Mouse (Mus musculus): Measurements from ENCODE around the gene Dhrs7c.

Gene Dhrs7c

DNA sequence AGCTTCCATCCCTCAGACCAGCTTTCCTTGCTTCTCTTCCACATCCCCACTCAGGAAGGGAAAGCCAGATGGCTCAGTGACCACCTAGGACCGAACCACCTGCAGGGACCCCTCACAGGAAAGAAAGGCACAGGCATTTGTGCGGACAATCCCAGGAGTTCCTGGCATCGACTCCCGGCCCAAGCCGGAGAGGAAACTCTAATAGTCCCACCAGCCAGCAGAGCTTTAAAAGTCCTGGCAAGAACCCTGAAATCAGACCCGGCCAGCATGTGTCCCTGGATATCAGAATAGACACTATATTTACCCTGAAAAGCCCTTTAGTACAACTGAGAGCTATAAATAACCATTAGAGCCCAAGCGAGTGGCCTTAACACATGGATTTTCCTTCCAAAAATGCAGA lies at the start of gene Dhrs7c:
TSS of gene Dhrs7c (plus strand) at position 257 of the 400 bp plus-strand sequence.
- DNase-seq (ENCODE audit: low spot score): no peak

DNA sequence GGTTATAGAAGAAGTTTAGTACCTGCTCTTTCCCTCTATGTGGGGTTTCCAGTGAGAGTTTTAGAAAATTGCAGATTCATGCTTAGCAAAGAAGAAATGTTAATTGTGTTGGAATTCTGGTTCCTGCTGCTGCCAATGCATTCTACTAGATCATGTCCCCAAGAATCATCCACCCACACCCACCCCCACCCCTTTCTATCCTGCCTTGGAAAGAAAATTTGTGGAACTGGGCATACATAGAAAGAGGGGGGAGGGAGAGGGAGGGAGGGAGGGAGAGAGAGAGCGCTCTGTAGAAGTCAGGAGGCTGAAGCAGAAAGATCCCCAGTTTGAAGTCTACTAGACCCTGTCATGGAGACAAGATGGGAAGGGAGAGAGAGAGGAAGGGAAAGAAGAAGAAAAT lies 41.7 kb upstream of the Dhrs7c start:
- no peak for DNase-seq (ENCODE audit: low spot score)

DNA sequence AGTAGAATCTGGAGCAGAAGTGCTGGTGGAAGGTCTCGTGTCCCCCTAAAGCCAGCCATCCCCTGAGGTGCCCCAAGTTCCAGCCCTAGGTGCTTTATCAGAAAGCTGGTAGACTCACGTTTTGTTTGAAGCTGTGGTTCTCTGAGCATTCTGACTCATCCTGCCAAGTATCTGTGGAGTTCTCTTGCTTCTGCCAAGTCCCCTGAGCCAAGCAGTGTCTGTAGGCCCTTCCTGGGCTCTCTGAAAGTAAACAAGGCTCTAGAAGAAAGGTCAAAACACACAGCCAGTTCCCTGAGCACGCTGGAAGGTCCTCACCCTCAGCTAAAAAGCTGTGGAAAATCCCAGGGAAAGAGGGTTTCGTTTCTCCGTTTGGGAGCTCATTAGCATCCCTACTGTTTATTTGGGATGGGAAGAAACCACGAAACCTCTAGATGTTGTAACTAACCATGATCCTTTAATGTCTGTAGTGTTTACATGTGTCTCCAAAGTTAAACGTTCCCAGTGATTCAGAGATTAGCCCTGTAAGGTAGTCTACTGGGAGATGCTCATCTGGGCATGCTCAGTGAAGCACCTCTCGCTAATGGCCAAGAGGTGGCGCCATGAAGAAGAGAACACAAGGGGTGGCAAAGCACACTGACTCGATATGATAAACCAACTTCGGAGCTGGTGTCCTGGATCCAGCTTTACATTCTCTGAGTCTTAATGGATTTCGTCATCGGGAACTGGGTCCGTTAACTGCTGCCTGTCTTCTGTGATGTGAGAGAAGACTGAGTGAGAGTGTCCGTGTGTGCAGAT lies 40.4 kb upstream of the Dhrs7c start:
- no peak for DNase-seq (ENCODE audit: low spot score)

DNA sequence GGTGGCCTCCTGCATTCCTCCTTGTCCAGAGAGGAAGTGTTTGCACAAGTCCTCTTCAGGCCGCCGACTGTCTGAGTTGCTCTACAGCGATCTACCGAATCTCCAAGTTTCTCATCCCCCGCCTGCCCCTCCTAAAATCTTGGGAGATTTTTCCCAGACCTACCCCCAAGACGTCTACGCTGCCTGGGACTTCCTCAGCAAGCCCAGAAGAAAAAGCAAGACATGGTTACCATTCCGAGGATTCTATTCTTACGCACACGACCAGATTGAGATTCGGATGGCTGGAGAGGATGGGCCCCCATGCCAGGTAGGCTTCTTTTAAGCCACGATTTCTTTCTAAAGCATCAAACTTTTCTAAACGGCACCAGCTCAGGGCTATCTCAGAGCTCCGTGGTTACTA lies 26.9 kb upstream of the Dhrs7c start, which contains the start of gene Glp2r:
TSS of gene Glp2r (minus strand) at position 101 of the 400 bp plus-strand sequence.
- no peak for DNase-seq (ENCODE audit: low spot score)

DNA sequence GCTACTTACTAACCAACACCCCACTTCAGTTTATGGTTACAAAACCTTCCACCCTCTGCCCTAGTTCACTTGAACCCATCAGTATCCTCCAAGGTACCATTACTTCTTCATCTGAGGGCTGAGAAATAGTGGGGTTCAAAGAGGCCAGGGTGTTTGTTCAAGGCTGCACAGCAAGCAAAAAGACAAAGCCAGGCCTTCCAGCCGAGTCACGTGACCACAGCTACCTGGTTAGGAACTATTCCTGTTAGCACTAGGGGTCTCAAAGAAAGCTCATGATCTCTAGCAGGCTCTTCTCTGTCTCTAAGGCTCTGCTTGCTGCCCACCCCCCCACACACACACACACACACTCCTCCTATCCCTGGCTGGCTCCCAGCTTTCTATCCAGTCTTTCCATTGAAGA lies 26.3 kb upstream of the Dhrs7c start:
- DNase-seq (ENCODE audit: low spot score): no peak

DNA sequence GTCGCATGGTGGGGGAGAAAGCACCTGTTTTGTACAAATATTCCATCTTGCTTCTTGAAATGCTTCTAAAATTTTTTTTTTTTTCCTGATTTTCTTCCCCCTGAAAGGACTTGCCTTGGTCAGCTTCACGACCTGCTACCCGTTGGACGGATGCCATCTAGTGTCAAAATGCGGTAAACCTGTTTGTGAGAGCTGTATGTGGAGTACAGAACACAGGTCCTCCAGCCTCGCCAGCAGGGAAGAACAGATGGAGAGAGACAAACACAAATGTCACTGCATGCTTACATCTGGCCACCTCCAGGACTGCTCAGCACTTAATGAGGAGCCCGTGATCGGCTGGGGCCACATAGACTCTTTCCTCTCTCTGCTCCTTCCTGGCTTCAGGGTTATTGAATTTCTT lies 25.4 kb upstream of the Dhrs7c start:
- peak; percentile 39 for DNase-seq (ENCODE audit: low spot score)

DNA sequence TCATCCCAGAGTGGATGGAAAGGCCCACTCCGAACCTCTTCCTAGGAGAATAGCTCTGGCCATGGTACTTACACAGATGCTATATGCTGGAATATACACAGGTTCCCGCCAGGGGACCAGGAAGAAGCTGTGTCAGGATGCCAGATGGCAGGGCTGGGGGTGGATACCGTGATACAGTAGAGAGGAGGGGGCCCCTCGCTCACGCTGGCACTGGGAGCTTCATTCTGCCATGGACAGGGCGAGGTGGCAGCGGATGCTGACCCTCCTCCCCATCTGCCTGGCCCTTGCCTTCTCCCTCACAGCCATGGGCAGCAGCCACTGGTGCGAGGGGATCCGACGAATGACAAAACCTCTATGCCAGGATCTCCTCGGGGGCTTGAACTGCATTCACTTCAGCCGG lies 23.6 kb upstream of the Dhrs7c start, which contains the start of gene Gsg1l2:
TSS of gene Gsg1l2 (plus strand) at position 230 of the 400 bp plus-strand sequence.
- DNase-seq (ENCODE audit: low spot score): no peak

DNA sequence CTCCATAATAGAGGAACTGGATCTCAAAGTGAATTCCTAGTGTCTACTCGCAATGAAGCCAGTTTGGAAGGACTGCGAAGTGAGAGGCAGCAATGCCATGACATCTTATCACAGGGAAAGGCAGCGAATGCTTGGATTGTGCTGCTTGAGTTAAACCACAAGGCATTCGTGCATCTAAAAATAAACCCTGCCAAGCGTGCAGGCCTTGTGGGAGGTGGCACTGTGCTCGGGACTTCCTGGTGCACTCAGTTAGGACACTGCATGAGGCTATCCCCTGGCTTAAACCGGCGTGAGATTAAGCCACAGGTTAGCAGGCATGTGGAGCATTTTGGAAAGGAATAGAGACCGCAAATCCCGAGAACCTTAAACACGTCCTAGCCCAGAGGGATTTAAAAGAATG lies 7.8 kb upstream of the Dhrs7c start:
- DNase-seq (ENCODE audit: low spot score): no peak

DNA sequence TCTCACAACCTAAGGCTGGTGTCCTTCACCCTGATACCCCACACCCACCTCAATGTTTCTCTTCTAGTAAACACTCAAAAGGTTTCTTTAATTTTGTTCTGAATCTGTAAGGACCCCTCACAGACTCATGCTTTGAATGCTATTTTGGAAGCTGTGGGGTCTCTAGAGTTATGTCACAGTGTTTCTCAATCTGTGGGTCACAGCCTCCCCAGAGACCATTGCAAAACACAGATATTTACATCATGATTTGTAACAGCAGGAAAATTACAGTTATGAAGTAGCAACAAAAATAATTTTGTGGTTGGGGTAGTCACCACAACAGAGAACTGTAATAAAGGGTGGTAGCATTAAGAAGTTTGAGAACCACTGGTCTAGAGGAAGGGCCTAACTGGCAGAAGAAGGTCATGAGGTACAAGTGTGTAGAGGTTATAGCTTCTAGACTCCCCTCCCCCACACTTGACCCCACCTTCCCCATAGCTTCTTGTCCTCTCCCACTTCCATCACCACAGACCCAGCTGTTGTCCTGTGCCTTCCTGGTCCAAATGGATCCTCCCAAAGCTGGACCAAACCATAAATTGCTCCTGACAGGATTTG lies 2.2 kb downstream of the Dhrs7c start:
- no peak for DNase-seq (ENCODE audit: low spot score)

DNA sequence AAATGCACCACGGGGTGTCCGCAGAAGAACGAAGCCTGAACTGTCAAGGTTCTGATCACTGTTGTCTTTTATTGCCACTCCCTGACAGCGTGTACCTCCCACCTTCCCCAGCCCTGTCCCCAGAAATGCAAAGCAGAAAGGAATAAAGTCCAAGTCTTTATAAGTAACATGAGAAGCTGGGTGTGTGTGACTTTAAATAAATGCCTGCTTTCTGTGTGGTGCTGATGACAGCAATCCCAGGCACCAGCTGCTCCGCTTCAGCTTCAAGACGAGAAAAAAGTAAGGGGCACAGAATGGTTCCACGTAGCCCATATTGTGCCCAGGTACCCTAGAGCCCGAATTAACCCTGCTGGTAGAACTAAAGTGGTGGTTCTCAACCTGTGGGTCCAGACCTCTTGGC lies 3.2 kb downstream of the Dhrs7c start:
- no peak for DNase-seq (ENCODE audit: low spot score)

DNA sequence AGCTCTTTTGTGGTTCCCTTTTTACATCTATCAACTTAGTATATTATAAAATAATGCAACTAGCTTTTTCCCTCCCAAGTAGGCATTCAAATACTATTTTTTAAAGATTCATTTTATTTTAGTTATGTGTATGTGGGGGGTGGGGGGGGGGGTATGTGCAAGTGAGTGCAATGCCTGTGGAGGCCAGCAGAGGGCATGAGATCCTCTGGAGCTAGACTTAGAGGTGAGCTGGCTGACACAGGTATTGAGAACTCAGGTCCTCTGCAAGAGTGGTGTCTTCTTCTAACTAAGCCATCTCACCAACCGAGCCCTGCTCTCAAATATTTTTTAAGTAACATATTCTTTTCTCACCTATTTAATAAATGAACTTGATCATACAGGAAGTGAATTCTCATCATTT lies 7.6 kb downstream of the Dhrs7c start:
- DNase-seq (ENCODE audit: low spot score): no peak

DNA sequence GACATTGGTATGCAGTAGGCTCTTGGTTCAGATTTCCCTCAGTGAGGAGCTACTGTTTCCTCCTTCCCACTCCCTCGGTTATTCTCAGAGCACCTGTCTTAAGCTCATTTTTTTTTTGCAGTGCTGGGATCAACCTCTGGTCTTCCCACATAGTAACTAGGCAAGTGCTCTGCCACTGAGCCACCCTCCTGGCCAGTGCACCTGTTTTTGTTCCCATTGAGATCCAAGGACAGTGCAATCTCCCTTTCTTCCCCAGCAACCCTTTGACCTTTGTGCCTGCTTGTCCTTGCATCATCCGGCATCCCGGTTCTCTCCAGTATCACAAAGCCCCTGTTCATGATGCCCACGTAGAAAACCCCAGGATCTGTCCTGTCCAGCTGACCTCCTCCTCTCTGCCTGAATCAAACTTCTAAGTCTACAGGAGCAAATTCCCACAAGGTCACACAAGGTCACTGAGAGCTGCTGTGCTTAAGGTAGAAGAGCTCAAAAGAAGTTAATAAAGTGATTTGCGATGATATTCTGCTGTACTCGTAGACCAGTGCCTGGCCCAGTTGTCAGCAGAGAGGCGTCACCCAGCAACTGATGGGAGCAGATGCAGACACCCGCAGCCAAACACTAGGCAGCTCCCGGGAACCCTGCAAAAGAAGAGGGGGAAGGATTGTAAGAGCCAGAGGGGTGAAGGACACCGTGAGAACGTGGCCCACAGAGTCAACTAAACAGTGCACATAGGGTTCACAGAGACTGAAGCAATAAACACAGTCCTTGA lies 9.0 kb downstream of the Dhrs7c start:
- DNase-seq (ENCODE audit: low spot score): no peak

DNA sequence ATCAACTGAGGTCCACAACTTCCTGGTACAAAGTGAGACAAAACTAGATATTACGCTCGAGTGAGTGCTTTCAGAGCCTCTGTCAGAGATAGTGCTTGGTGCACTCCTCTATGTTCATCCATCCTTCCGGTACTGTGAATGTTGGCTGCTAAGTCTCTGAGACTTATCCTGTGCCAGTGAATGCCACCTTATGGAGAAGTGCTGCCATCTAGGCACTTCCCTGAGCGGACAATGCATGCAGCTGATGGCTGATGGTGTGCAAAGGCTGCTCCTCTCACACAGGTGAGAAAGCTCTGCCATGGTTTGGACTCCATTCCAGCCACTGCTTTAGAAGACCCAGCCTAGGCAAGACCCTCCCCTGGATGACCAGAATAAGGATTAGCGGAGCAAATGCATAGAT lies 10.1 kb downstream of the Dhrs7c start:
- DNase-seq (ENCODE audit: low spot score): no peak

DNA sequence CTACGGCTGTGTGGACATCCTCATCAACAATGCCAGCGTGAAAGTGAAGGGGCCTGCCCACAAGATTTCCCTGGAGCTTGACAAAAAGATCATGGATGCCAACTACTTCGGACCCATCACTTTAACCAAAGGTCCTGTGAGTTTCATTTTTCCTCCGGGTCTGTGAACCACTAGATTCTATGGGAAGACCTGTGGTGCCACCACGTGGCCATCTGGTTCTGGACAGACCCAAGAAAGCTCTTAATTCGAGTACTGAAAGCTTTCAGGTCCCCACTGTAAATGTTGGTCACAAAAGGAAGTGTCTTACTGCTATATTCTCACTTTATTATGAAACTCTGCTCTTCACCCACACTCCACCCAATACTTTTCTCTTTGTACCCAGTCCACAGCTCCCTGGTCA lies 13.5 kb downstream of the Dhrs7c start:
- DNase-seq (ENCODE audit: low spot score): no peak

DNA sequence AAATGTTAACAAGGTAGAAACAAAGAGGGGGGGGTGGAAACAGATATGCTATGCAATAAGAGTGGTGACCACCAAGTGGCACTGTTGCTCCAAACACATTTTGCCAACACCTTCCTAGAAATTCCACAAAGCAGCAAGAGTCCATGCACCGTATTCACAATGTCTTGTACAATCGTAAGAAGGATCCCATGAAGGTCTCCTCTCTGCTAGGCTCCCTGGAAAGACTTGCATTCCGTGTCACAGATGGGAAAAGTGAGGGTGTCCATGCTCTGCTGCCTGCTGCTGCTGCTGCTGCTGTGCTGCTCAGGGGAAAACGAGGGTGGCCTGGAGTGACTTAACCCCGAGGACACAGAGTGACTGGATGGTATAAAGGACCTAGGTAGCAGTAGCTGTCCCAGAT lies 21.6 kb downstream of the Dhrs7c start:
- no peak for DNase-seq (ENCODE audit: low spot score)

DNA sequence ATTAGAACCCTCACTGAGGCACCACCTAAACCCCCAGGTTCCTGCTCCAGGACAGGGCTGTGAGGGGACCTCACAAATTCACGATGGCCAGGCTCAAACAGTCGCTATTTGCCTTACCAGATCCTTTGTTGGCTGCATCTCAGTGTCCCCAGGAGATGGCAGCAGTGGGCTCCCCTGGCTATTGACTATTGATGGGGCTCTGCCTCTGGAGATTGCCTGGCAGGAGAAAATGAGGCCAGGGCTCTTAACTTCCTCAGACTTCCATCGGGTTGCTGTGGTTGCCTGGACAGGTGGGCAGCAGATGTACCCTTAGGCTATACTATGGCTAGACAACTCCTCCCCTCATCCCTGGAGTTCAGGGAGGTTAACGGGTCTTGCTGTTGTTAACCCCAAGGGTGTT lies 22.2 kb downstream of the Dhrs7c start:
- no peak for DNase-seq (ENCODE audit: low spot score)

DNA sequence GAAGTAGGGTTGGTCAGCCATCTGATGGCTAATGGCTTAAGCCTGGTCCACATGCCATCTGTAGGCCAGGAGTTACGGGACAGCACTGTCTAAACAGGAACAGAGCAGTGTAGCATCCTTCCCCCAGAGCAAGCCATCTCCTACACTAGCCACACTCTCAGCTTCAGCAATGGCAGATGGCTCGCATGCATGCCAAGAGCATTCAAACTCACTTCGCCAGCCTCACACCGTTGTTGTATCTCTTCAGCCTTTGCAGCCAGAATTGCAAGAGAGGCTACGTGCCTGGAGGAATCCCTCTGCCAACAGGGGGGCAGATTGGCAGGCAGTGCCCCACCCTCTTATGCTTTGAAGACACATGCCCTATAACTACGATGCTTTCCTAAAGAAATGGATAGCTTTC lies 23.6 kb downstream of the Dhrs7c start:
- no peak for DNase-seq (ENCODE audit: low spot score)

DNA sequence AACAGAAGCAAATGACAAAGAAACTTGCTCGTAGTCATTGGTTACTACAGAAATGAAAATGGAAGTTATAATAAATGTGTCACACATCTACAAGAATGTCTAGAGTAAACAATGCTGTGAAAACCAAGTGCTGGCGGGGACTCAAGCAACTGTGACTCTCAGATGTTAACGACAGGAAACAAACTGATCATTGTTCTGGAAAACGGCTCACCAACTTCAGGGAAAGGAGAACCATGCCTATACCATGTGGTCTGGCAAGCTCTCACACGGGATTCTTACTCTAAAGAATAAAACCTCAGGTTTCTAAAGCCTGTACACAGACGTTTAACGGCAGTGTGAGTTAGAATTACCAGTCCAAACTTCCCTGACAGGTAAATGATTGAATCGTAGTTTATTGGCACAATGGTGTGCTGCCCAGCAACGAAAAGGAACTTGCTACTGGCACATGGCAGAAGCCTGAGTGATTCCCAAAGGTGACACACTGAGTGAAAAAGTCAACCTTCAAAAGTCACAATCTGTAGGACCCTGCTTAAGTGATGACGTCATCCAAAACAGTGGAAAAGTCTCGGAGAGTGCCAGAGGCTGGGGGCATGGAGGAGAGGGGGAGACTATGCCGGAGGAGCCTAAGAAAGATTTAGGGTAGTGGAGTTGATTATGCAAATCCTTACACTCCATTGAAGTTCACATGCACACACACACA lies 30.5 kb downstream of the Dhrs7c start:
- no peak for DNase-seq (ENCODE audit: low spot score)

DNA sequence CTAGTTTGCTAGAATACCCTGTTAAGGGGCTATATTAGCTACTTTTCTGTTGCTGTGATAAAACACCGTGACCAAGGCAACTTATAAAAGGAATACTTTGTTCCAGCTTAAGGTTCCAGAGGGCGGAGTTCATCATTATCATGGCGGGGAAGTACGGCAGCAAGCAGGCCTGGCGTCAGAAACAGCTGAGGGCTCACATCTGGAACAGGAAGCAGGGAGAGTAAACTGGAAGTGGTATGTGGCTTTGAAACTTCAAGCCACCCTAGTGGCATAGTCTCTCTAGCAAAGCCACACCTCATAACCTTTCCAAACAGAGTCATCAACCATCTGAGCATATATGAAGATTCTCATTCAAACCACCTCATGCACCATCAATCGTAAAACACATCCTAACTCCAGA lies 31.5 kb downstream of the Dhrs7c start:
- no peak for DNase-seq (ENCODE audit: low spot score)

DNA sequence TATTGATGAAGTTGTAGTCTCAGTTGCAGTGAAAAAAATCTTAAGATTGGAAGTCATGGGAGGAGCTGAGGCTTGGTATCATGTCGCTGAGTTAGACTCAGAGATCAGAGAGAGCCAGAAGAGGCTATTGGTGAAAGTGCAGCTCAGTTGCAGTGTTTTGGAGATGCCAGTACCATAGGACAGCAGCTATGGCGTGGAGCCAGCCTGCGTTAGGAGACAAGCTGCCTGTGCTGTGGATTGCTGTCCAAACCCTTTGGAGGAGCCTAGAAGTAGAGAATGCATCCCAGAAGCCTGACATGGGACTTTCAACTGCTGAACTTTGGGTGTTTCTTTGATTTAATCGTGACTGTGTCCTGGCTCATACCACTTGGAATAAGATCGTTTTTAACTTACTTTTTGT lies 33.8 kb downstream of the Dhrs7c start:
- no peak for DNase-seq (ENCODE audit: low spot score)

DNA sequence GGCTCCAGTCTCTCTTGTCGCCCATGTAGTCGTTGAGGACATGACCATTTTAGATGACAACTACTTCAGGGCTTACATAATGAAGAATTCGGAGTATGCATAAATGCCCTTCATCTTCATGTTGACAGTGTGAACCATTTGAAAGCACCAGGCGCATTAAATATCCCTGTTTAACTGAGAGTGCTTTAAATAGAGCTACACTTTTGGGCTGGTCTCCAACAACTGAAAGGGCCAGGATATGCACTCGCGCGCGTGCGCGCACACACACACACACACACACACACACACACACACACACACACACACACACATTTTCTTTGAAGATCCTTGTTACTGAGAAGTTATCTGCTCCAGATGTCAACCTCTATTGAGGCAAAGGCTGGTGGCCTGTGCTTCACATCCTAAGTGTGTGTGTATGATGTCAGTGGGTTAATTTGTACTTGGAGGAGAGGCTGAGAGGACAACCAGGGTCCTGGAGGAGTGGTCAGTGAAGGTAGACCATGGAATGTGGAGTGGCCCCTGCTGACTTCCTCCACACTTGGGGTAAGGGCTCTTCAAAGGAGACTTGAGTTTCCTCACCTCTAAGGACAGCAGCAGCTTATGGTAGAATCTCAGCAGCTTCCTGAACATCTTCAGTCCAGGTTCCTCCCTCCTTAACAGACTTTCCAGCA lies 37.6 kb downstream of the Dhrs7c start:
- DNase-seq (ENCODE audit: low spot score): no peak

DNA sequence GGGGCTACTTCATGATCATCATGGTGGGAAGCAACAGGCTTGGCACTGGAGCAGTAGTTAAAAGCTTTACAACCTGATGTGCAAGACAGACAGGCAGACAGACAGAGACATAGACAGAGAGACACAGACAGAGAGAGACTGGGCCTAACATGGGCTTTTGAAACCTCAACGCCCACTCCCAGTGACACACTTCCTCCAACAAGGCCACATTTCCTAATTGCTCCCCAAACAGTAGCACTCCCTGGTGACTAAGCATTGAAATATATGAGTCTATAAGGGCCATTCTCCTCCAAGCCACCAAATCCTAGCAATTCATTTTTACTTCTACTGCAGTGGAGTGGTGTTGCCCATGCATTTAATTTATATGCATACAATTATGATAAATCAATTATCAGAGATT lies 41.8 kb downstream of the Dhrs7c start:
- DNase-seq (ENCODE audit: low spot score): no peak
